ENCODE assay signal across 9 mouse cellular contexts in genomic region chr5:21702009-21702364, GRCm38 (mm10). TPM values are rescaled to one million over a fixed set of nuclear protein-coding genes. Genes with fewer than 3 reads are reported as not detected.
DNase-seq lines count a peak whose midpoint lies in the region; ATAC-seq and TF ChIP-seq lines count a peak whose summit lies in the region.
"Had no signal": no experiment of that assay in that cellular context is flagged by ENCODE, and none has a peak within 500 bp of the region (broad histone marks: within the 10 kb centered on the region; RNA-seq: fewer than 3 reads in every experiment).

No protein-coding gene starts in this region.

- no peak for TF ChIP-seq CTCF in bone marrow, adult 2 months (IDR thresholded peaks at IDR 0.05; ENCODE audit: control insufficient read depth, insufficient read depth, low read length)

- no peak for DNase-seq in kidney, postnatal 36 days
- DNase-seq in hindbrain, embryonic 14.5 days (ENCODE audit: low spot score): no peak
- no peak for DNase-seq in midbrain, embryonic 14.5 days
- no peak for DNase-seq in cerebellum, adult 11 months
- DNase-seq in layer of hippocampus, postnatal 10 days (ENCODE audit: low spot score in 2 of 2): no peak
- DNase-seq in urinary bladder, postnatal 10 days (ENCODE audit: low spot score): no peak

- H3K27ac ChIP-seq in kidney, embryonic 14.5 days (ENCODE audit: low read depth, low read length): peak overlapping the region; percentile 90
- peak overlapping the region; percentile 96 for H3K27ac ChIP-seq in bone marrow, adult 2 months (ENCODE audit: control insufficient read depth, insufficient read depth, low read depth, low read length, poor library complexity)
- H3K27ac ChIP-seq in hindbrain, embryonic 14.5 days: peak overlapping the region; percentile 98
- peak overlapping the region; percentile 99 for H3K27ac ChIP-seq in midbrain, embryonic 14.5 days (replicated peaks; ENCODE audit: low read depth, low read length)

- H3K27me3 ChIP-seq in kidney, embryonic 14.5 days (ENCODE audit: control insufficient read depth, insufficient read depth, low read length): no peaks in the 10 kb centered on the region
- no peaks in the 10 kb centered on the region for H3K27me3 ChIP-seq in hindbrain, embryonic 14.5 days (ENCODE audit: control insufficient read depth, insufficient read depth, low read length)
- H3K27me3 ChIP-seq in midbrain, embryonic 14.5 days (ENCODE audit: control insufficient read depth, insufficient read depth, low read length): no peaks in the 10 kb centered on the region
- H3K27me3 ChIP-seq: Patski had no signal

- peak overlapping the region; percentile 57 for H3K4me3 ChIP-seq in kidney, embryonic 14.5 days (ENCODE audit: low read length)
- peak overlapping the region; percentile 91 for H3K4me3 ChIP-seq in bone marrow, adult 2 months (replicated peaks; ENCODE audit: control insufficient read depth, low read depth, low read length)
- peak overlapping the region; percentile 68 for H3K4me3 ChIP-seq in hindbrain, embryonic 14.5 days (replicated peaks; ENCODE audit: low read length)
- peak overlapping the region; percentile 70 for H3K4me3 ChIP-seq in midbrain, embryonic 14.5 days (replicated peaks; ENCODE audit: low read depth, low read length)

- ATAC-seq in kidney, embryonic 14.5 days (ENCODE audit: low FRiP score, low TSS enrichment): no peak
- ATAC-seq in hindbrain, embryonic 14.5 days (ENCODE audit: low FRiP score): no peak
- no peak for ATAC-seq in midbrain, embryonic 14.5 days (ENCODE audit: low FRiP score, low TSS enrichment)

- H3K9me3 ChIP-seq in kidney, embryonic 14.5 days (ENCODE audit: control insufficient read depth, low read length): no peaks in the 10 kb centered on the region
- H3K9me3 ChIP-seq in hindbrain, embryonic 14.5 days (ENCODE audit: control insufficient read depth, low read length): no peaks in the 10 kb centered on the region
- H3K9me3 ChIP-seq in midbrain, embryonic 14.5 days (ENCODE audit: control insufficient read depth, low read length): no peaks in the 10 kb centered on the region

- peak overlapping the region; percentile 69 for H3K9ac ChIP-seq in kidney, embryonic 14.5 days (ENCODE audit: low read depth, low read length)
- peak overlapping the region; percentile 85 for H3K9ac ChIP-seq in hindbrain, embryonic 14.5 days
- peak overlapping the region; percentile 90 for H3K9ac ChIP-seq in midbrain, embryonic 14.5 days (replicated peaks; ENCODE audit: low read length)

- H3K4me1 ChIP-seq in kidney, embryonic 14.5 days (ENCODE audit: control insufficient read depth, insufficient read depth, low read length): no peaks in the 10 kb centered on the region
- no peaks in the 10 kb centered on the region; the same call in 1 of the 2 replicates for H3K4me1 ChIP-seq in bone marrow, adult 2 months (ENCODE audit: control insufficient read depth, insufficient read depth, low read length)
- H3K4me1 ChIP-seq in hindbrain, embryonic 14.5 days (replicated peaks; ENCODE audit: control insufficient read depth, insufficient read depth, low read length): peaks cover 5% of the 10 kb centered on the region; the same call in 1 of the 2 replicates
- 0 out of 2 replicates have a peak, but pooled peaks cover 3% of the 10 kb centered on the region for H3K4me1 ChIP-seq in midbrain, embryonic 14.5 days (ENCODE audit: control insufficient read depth, insufficient read depth, low read length)

- H3K36me3 ChIP-seq in kidney, embryonic 14.5 days (ENCODE audit: control insufficient read depth, insufficient read depth, low read length): no peaks in the 10 kb centered on the region
- H3K36me3 ChIP-seq in hindbrain, embryonic 14.5 days (replicated peaks; ENCODE audit: control insufficient read depth, insufficient read depth): no peaks in the 10 kb centered on the region
- no peaks in the 10 kb centered on the region for H3K36me3 ChIP-seq in midbrain, embryonic 14.5 days (ENCODE audit: control insufficient read depth, insufficient read depth, low read length)

- peak overlapping the region; percentile 44 for H3K4me2 ChIP-seq in kidney, embryonic 14.5 days (replicated peaks; ENCODE audit: low read depth, low read length)
- peak overlapping the region; percentile 62 for H3K4me2 ChIP-seq in hindbrain, embryonic 14.5 days (replicated peaks)
- peak overlapping the region; percentile 69 for H3K4me2 ChIP-seq in midbrain, embryonic 14.5 days (ENCODE audit: low read length)

- 65% methylated on average over 2 of the region's 2 CpGs for WGBS in kidney, embryonic 14.5 days
- 45% methylated on average over 2 of the region's 2 CpGs for WGBS in bone marrow, adult 2 months
- WGBS in hindbrain, embryonic 14.5 days: 48% methylated on average over 2 of the region's 2 CpGs
- 56% methylated on average over 2 of the region's 2 CpGs for WGBS in midbrain, embryonic 14.5 days

- TF ChIP-seq POLR2A in bone marrow, adult 2 months (IDR thresholded peaks at IDR 0.05; ENCODE audit: borderline replicate concordance, control insufficient read depth, low read depth, low read length): no peak

RNA-seq across cellular contexts. Expression of gene Napepld, which starts 0.8 kb away (rescaled TPM):
- polyA plus RNA-seq in kidney, embryonic 14.5 days (2014; fragmentation: Nextera tagmentation; extraction: Ambion mirVana): 7.2 and 8.2 TPM in 2 replicates
- polyA plus RNA-seq in bone marrow, adult 2 months (2011; ENCODE audit: insufficient read depth, insufficient read length, low replicate concordance, missing spikeins): not detected in 2 replicates
- polyA plus RNA-seq in hindbrain, embryonic 14.5 days (2014; fragmentation: Nextera tagmentation; extraction: Ambion mirVana): 2.3 and 3.0 TPM in 2 replicates
- polyA plus RNA-seq in midbrain, embryonic 14.5 days (2014; fragmentation: Nextera tagmentation; extraction: Ambion mirVana): 2.3 and 3.9 TPM in 2 replicates
- 1 to 10 TPM; 6.6 to 7.1 TPM for total RNA-seq in layer of hippocampus, postnatal 10 days (2021)

RNA-seq across cellular contexts. Expression of gene Pmpcb, which starts 35.0 kb away (rescaled TPM):
- 95.9 and 101 TPM in 2 replicates for polyA plus RNA-seq in kidney, embryonic 14.5 days (2014; fragmentation: Nextera tagmentation; extraction: Ambion mirVana)
- polyA plus RNA-seq in bone marrow, adult 2 months (2011; ENCODE audit: insufficient read depth, insufficient read length, low replicate concordance, missing spikeins): 26.0 and 59.8 TPM in 2 replicates
- 74.8 and 82.5 TPM in 2 replicates for polyA plus RNA-seq in hindbrain, embryonic 14.5 days (2014; fragmentation: Nextera tagmentation; extraction: Ambion mirVana)
- 72.5 and 88.4 TPM in 2 replicates for polyA plus RNA-seq in midbrain, embryonic 14.5 days (2014; fragmentation: Nextera tagmentation; extraction: Ambion mirVana)
- total RNA-seq in layer of hippocampus, postnatal 10 days (2021): 10 to 100 TPM; 64.6 to 66.2 TPM

RNA-seq across cellular contexts. Expression of gene Armc10, which starts 56.4 kb away (rescaled TPM):
- polyA plus RNA-seq in kidney, embryonic 14.5 days (2014; fragmentation: Nextera tagmentation; extraction: Ambion mirVana): 67.0 and 77.1 TPM in 2 replicates
- polyA plus RNA-seq in bone marrow, adult 2 months (2011; ENCODE audit: insufficient read depth, insufficient read length, low replicate concordance, missing spikeins): 10.2 and 12.9 TPM in 2 replicates
- polyA plus RNA-seq in hindbrain, embryonic 14.5 days (2014; fragmentation: Nextera tagmentation; extraction: Ambion mirVana): 56.4 and 58.7 TPM in 2 replicates
- 73.7 and 85.6 TPM in 2 replicates for polyA plus RNA-seq in midbrain, embryonic 14.5 days (2014; fragmentation: Nextera tagmentation; extraction: Ambion mirVana)
- 10 to 100 TPM; 25.9 to 32.5 TPM for total RNA-seq in layer of hippocampus, postnatal 10 days (2021)

RNA-seq across cellular contexts. Expression of gene Fbxl13, which starts 56.6 kb away (rescaled TPM):
- 0.43 TPM in 2 replicates for polyA plus RNA-seq in kidney, embryonic 14.5 days (2014; fragmentation: Nextera tagmentation; extraction: Ambion mirVana)
- polyA plus RNA-seq in bone marrow, adult 2 months (2011; ENCODE audit: insufficient read depth, insufficient read length, low replicate concordance, missing spikeins): not detected in 2 replicates
- 0.20 TPM in 2 replicates for polyA plus RNA-seq in hindbrain, embryonic 14.5 days (2014; fragmentation: Nextera tagmentation; extraction: Ambion mirVana)
- 0.09 and 0.47 TPM in 2 replicates for polyA plus RNA-seq in midbrain, embryonic 14.5 days (2014; fragmentation: Nextera tagmentation; extraction: Ambion mirVana)
- under 1 TPM; 0.36 to 0.78 TPM for total RNA-seq in layer of hippocampus, postnatal 10 days (2021)
